Mouse (Mus musculus) embryonic facial prominence, embryonic 11.5 days (tissue): Measurements from ENCODE around the gene Lcp2. TPM values are rescaled to one million over a fixed set of nuclear protein-coding genes. Genes with fewer than 3 reads are reported as not detected.

ENCODE experiments used
- ATAC-seq: fragments of 200-750 bp; cut with Nextera tagmentation; replicated peaks from 2 replicates; pipeline ENCODE4 v1.8.0; 2017; ENCODE audit warnings: low read depth; ENCODE audit not compliant: insufficient number of reproducible peaks, low FRiP score, low TSS enrichment
- DNase-seq: peaks from one replicate; pipeline ENCODE4 v3.0.0-alpha.2; 2015; ENCODE audit warnings: low spot score
- H3K27ac ChIP-seq: fragments of 300-500 bp; sonication (generic); replicated peaks from 2 replicates; pipeline ENCODE4 v1.5.1; 2014; ENCODE audit warnings: mild to moderate bottlenecking, low read depth, low read length, control low read depth
- H3K27me3 ChIP-seq: fragments of 300-500 bp; sonication (generic); 2 replicates; pipeline ENCODE4 v1.6.1; 2014; ENCODE audit warnings: mild to moderate bottlenecking, low read length, moderate library complexity, mixed read lengths; ENCODE audit not compliant: control insufficient read depth, insufficient read depth
- H3K36me3 ChIP-seq: fragments of 300-500 bp; sonication (generic); replicated peaks from 2 replicates; pipeline ENCODE4 v1.6.1; 2014; ENCODE audit warnings: low read depth, mild to moderate bottlenecking, low read length, moderate library complexity, mixed read lengths; ENCODE audit not compliant: control insufficient read depth, insufficient read depth
- H3K4me1 ChIP-seq: fragments of 300-500 bp; sonication (generic); 2 replicates; pipeline ENCODE4 v1.6.1; 2014; ENCODE audit warnings: low read length, mixed read lengths; ENCODE audit not compliant: control insufficient read depth, insufficient read depth
- H3K4me2 ChIP-seq: fragments of 300-500 bp; sonication (generic); 2 replicates; pipeline ENCODE4 v1.6.1; 2014; ENCODE audit warnings: low read depth, mild to moderate bottlenecking, control low read depth, low read length, moderate library complexity
- H3K4me3 ChIP-seq: fragments of 300-500 bp; sonication (generic); 2 replicates; pipeline ENCODE4 v1.5.1; 2014; ENCODE audit warnings: low read depth, low read length, control low read depth
- H3K9ac ChIP-seq: fragments of 300-500 bp; sonication (generic); replicated peaks from 2 replicates; pipeline ENCODE4 v1.6.1; 2014; ENCODE audit warnings: mild to moderate bottlenecking, control low read depth, low read length
- H3K9me3 ChIP-seq: fragments of 300-500 bp; sonication (generic); replicated peaks from 2 replicates; pipeline ENCODE4 v1.6.1; 2016; ENCODE audit warnings: mild to moderate bottlenecking, low read length, inconsistent platforms, mixed read lengths; ENCODE audit not compliant: control insufficient read depth
- WGBS: fragments of 180-500 bp; shearing (Covaris S2); extraction: QIAGEN DNeasy Blood & Tissue Kit; methylation state at CpG from one replicate; pipeline ENCODE4 v1.1.7; 2014; 5-methylcytosine and 5-hydroxymethylcytosine counted together
- polyA plus RNA-seq: library from polyadenylated mRNA; unstranded; fragments of >200 nt; fragmentation: Nextera tagmentation; extraction: Ambion mirVana; gene quantifications from 2 replicates; pipeline ENCODE4 v1.2.1, GENCODE M21; 2014

Gene Lcp2
- polyA plus RNA-seq, 1 experiment from 2014 or later: 2.4 TPM

GRCm38 (mm10) chr11:34111940-34112339 is 65.2 kb downstream of the Lcp2 start:
- H3K4me1 ChIP-seq: no peaks in the 10 kb centered on the region
- H3K36me3 ChIP-seq: no peaks in the 10 kb centered on the region
- ATAC-seq (no peak), DNase-seq (no peak)
- no peak overlapping the region for H3K4me2 ChIP-seq
- no peaks in the 10 kb centered on the region for H3K9me3 ChIP-seq
- no peak overlapping the region for H3K27ac ChIP-seq
- 66% methylated on average over 7 of the region's 7 CpGs for WGBS
- no peak overlapping the region for H3K9ac ChIP-seq
- H3K27me3 ChIP-seq: no peaks in the 10 kb centered on the region
- H3K4me3 ChIP-seq: no peak overlapping the region

DNA sequence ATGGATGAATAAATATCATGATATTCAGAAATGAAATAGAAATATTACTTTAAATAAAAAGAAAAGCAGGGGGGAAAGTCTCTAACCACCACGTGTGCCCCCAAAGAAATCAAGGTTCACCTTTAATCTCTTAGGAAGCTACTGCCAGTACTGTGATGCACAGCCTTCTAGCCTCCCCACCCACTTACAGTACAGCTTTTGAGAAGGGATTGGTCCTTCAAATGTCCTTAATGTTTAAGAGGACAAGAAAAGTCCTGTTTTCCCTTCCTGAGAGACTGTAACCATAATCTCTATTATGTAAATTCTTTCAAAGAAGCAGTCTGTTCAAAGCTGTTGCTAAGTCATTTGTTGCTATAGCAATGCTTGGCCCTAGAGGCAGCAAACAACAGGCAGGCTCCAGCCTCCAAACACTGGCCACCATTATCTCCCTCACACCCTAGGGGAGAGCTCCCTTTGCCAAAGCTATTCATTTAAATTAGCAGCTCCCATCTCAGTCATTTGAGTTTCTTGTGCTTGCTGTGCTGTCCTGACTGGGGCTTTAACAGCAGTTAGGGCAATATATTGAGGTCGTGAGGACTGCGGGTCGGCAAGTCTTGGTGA is 66.2 kb downstream of the Lcp2 start:
- Histone ChIP-seq H3K27ac (no peak overlapping the region), H3K36me3 (no peaks in the 10 kb centered on the region), H3K4me1 (no peaks in the 10 kb centered on the region), H3K4me3 (no peak overlapping the region), H3K27me3 (no peaks in the 10 kb centered on the region), H3K9ac (no peak overlapping the region), H3K9me3 (no peaks in the 10 kb centered on the region), H3K4me2 (no peak overlapping the region)
- ATAC-seq: peak; percentile 73
- DNase-seq: peak; percentile 31
- WGBS: 18% methylated on average over 4 of the region's 4 CpGs

DNA sequence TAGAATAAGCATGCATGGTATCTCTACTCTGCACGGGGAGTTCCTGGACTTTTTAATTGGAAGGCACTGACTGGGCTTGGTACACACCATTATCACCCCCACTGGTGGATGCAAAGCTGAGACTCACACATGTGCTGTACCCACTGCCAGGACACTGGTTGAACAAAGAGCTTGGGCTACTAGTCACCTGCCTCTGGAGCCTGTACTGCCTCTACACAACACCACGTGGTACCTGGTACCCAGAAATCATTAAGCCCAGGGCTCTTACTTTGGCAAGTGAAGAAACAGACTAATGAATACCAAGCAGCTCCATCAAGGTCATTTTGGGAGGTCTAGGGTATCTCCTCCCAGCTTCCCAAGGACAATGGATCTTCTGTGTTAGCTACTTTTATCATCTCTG is 67.0 kb downstream of the Lcp2 start:
- WGBS: 51% methylated on average over 2 of the region's 2 CpGs
- H3K9ac ChIP-seq: no peak overlapping the region
- H3K4me1 ChIP-seq: no peaks in the 10 kb centered on the region
- no peaks in the 10 kb centered on the region for H3K9me3 ChIP-seq
- no peaks in the 10 kb centered on the region for H3K27me3 ChIP-seq
- DNase-seq (no peak), ATAC-seq (no peak)
- H3K27ac ChIP-seq: no peak overlapping the region
- H3K4me2 ChIP-seq: no peak overlapping the region
- H3K4me3 ChIP-seq: no peak overlapping the region
- no peaks in the 10 kb centered on the region for H3K36me3 ChIP-seq

GRCm38 (mm10) chr11:34116572-34117135 is 69.9 kb downstream of the Lcp2 start:
- no peak for DNase-seq
- Histone ChIP-seq H3K4me2 (no peak overlapping the region), H3K9ac (no peak overlapping the region), H3K27ac (no peak overlapping the region), H3K9me3 (no peaks in the 10 kb centered on the region), H3K36me3 (no peaks in the 10 kb centered on the region), H3K4me1 (no peaks in the 10 kb centered on the region), H3K4me3 (no peak overlapping the region), H3K27me3 (no peaks in the 10 kb centered on the region)
- ATAC-seq: no peak
- 62% methylated on average over 2 of the region's 2 CpGs for WGBS

DNA sequence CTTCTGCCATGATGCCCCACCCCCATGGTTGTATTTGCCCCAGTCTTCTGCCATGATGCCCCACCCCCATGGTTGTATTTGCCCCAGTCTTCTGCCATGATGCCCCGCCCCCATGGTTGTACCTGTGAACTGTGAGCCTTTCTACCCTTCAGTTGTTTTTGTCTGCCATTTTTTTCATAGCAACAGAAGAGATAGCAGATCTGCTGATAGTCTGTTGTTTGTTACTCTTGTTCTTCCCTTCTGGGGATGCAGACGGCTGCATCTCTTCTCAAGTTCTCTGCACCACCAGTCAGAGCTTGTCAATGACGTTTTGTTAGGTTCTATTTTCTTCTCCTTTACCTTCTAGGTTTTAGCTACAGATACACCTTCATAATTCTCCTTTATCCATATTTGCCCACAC is 70.9 kb downstream of the Lcp2 start:
- H3K27ac ChIP-seq: no peak overlapping the region
- ATAC-seq: no peak

DNA sequence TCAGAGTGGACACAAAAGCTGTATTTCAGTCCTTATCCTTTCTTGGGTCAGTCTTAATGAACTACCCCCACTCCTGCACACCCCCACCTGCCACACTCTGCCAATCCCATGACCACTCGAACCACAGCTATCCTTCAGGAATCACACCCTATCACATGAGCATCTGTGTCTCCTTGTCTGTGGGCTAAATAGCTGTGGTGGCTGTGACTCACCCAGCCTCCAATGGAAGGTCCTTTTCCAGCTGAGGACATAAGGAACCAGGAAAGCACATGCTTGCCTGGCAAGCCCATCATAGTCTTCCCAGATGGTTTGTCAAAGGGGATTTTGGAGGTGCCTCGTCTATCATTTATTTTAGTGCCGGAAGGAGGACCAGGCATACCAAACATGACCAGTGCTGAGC is 71.6 kb downstream of the Lcp2 start:
- Histone ChIP-seq H3K27me3 (no peaks in the 10 kb centered on the region), H3K9ac (no peak overlapping the region), H3K4me1 (no peaks in the 10 kb centered on the region), H3K4me2 (no peak overlapping the region), H3K4me3 (no peak overlapping the region), H3K9me3 (no peaks in the 10 kb centered on the region), H3K27ac (no peak overlapping the region), H3K36me3 (no peaks in the 10 kb centered on the region)
- 71% methylated on average over 3 of the region's 3 CpGs for WGBS
- no peak for ATAC-seq
- no peak for DNase-seq

More for the DNA sequence above, 70.9 kb downstream of the Lcp2 start:
- no peaks in the 10 kb centered on the region for H3K4me1 ChIP-seq
- no peaks in the 10 kb centered on the region for H3K9me3 ChIP-seq
- H3K4me3 ChIP-seq: no peak overlapping the region
- H3K36me3 ChIP-seq: no peaks in the 10 kb centered on the region
- no peak overlapping the region for H3K9ac ChIP-seq
- DNase-seq: no peak
- no peak overlapping the region for H3K4me2 ChIP-seq
- 91% methylated on average over 3 of the region's 3 CpGs for WGBS
- no peaks in the 10 kb centered on the region for H3K27me3 ChIP-seq

- Histone ChIP-seq H3K27ac (no peak overlapping the region), H3K4me3 (no peak overlapping the region), H3K9ac (no peak overlapping the region), H3K4me1 (no peaks in the 10 kb centered on the region), H3K9me3 (no peaks in the 10 kb centered on the region), H3K27me3 (no peaks in the 10 kb centered on the region), H3K4me2 (no peak overlapping the region), H3K36me3 (no peaks in the 10 kb centered on the region)
- peak; percentile 75 for DNase-seq
- 6% methylated on average over 2 of the region's 2 CpGs for WGBS
- ATAC-seq: no peak
Measured at GRCm38 (mm10) chr11:34123147-34123546, 76.4 kb downstream of the Lcp2 start.

- 35% methylated on average over 7 of the region's 7 CpGs for WGBS
- Histone ChIP-seq H3K9me3 (no peaks in the 10 kb centered on the region), H3K36me3 (no peaks in the 10 kb centered on the region), H3K4me1 (no peaks in the 10 kb centered on the region), H3K27me3 (no peaks in the 10 kb centered on the region), H3K4me2 (no peak overlapping the region), H3K9ac (no peak overlapping the region), H3K4me3 (no peak overlapping the region), H3K27ac (no peak overlapping the region)
- ATAC-seq: no peak
- no peak for DNase-seq
Measured at GRCm38 (mm10) chr11:34124852-34125251, 78.1 kb downstream of the Lcp2 start.
